Mouse (Mus musculus): ENCODE results near the gene Hspb7. TPM values are rescaled to one million over a fixed set of nuclear protein-coding genes. Genes with fewer than 3 reads are reported as not detected.

Gene Hspb7
- polyA plus RNA-seq, 1 experiment from 2014 or later: 0.45 TPM

- H3K4me2 ChIP-seq (ENCODE audit: low read depth, low read length): no peak overlapping the region
- no peaks in the 10 kb centered on the region; the same call in 1 of the 2 replicates for H3K36me3 ChIP-seq (replicated peaks; ENCODE audit: control insufficient read depth, insufficient read depth, low read depth, low read length)
Measured at GRCm38 (mm10) chr4:141456193-141456938, 35.8 kb downstream of the Hspb7 start.

GRCm38 (mm10) chr4:141458236-141458635, 37.7 kb downstream of the Hspb7 start:
- H3K9ac ChIP-seq (replicated peaks; ENCODE audit: low read length): peak overlapping the region; percentile 3
- H3K4me1 ChIP-seq (ENCODE audit: control insufficient read depth, insufficient read depth, low read length): peaks cover 3% of the 10 kb centered on the region
- no peak overlapping the region for H3K4me3 ChIP-seq (ENCODE audit: low read depth, low read length)
- DNase-seq (ENCODE audit: low spot score) (peak; percentile 54), ATAC-seq (replicated peaks; ENCODE audit: insufficient number of reproducible peaks, low FRiP score, low TSS enrichment, low read depth) (peak; percentile 70)
- H3K9me3 ChIP-seq (replicated peaks; ENCODE audit: control insufficient read depth, low read length): no peaks in the 10 kb centered on the region
- peak overlapping the region; percentile 44; the same call in 1 of the 2 replicates for H3K27ac ChIP-seq (replicated peaks; ENCODE audit: low read depth, low read length)
- no peaks in the 10 kb centered on the region; the same call in none of the 2 replicates for H3K36me3 ChIP-seq (replicated peaks; ENCODE audit: control insufficient read depth, insufficient read depth, low read depth, low read length)
- H3K4me2 ChIP-seq (ENCODE audit: low read depth, low read length): no peak overlapping the region
- no peaks in the 10 kb centered on the region for H3K27me3 ChIP-seq (ENCODE audit: control insufficient read depth, insufficient read depth, low read length)
- WGBS: 9% methylated on average over 7 of the region's 7 CpGs

More at GRCm38 (mm10) chr4:141456193-141456938, 35.8 kb downstream of the Hspb7 start:
- Histone ChIP-seq H3K4me3 (ENCODE audit: low read depth, low read length) (no peak overlapping the region), H3K9me3 (replicated peaks; ENCODE audit: control insufficient read depth, low read length) (no peaks in the 10 kb centered on the region), H3K27me3 (ENCODE audit: control insufficient read depth, insufficient read depth, low read length) (no peaks in the 10 kb centered on the region), H3K9ac (replicated peaks; ENCODE audit: low read length) (no peak overlapping the region), H3K4me1 (ENCODE audit: control insufficient read depth, insufficient read depth, low read length) (peaks cover 3% of the 10 kb centered on the region), H3K27ac (replicated peaks; ENCODE audit: low read depth, low read length) (no peak overlapping the region)
- no peak for DNase-seq (ENCODE audit: low spot score)
- no peak for ATAC-seq (replicated peaks; ENCODE audit: insufficient number of reproducible peaks, low FRiP score, low TSS enrichment, low read depth)
- 93% methylated on average over 14 of the region's 14 CpGs for WGBS

- Histone ChIP-seq H3K4me3 (ENCODE audit: low read depth, low read length) (no peak overlapping the region), H3K27ac (replicated peaks; ENCODE audit: low read depth, low read length) (0 out of 2 replicates have a peak overlapping the region, but pooled peaks have one; percentile 7), H3K27me3 (ENCODE audit: control insufficient read depth, insufficient read depth, low read length) (no peaks in the 10 kb centered on the region), H3K4me1 (ENCODE audit: control insufficient read depth, insufficient read depth, low read length) (peaks cover 3% of the 10 kb centered on the region), H3K9me3 (replicated peaks; ENCODE audit: control insufficient read depth, low read length) (no peaks in the 10 kb centered on the region), H3K9ac (replicated peaks; ENCODE audit: low read length) (peak overlapping the region; percentile 3; the same call in 1 of the 2 replicates), H3K36me3 (replicated peaks; ENCODE audit: control insufficient read depth, insufficient read depth, low read depth, low read length) (no peaks in the 10 kb centered on the region; the same call in none of the 2 replicates), H3K4me2 (ENCODE audit: low read depth, low read length) (no peak overlapping the region)
- ATAC-seq (replicated peaks; ENCODE audit: insufficient number of reproducible peaks, low FRiP score, low TSS enrichment, low read depth): no peak
- 72% methylated on average over 3 of the region's 3 CpGs for WGBS
- DNase-seq (ENCODE audit: low spot score): no peak
Measured at GRCm38 (mm10) chr4:141458888-141459287, 38.3 kb downstream of the Hspb7 start.

GRCm38 (mm10) chr4:141459766-141460165, 39.2 kb downstream of the Hspb7 start:
- Histone ChIP-seq H3K4me2 (ENCODE audit: low read depth, low read length) (no peak overlapping the region), H3K9ac (replicated peaks; ENCODE audit: low read length) (no peak overlapping the region), H3K36me3 (replicated peaks; ENCODE audit: control insufficient read depth, insufficient read depth, low read depth, low read length) (peaks cover 5% of the 10 kb centered on the region), H3K27me3 (ENCODE audit: control insufficient read depth, insufficient read depth, low read length) (no peaks in the 10 kb centered on the region), H3K4me1 (ENCODE audit: control insufficient read depth, insufficient read depth, low read length) (peaks cover 3% of the 10 kb centered on the region), H3K4me3 (ENCODE audit: low read depth, low read length) (no peak overlapping the region), H3K9me3 (replicated peaks; ENCODE audit: control insufficient read depth, low read length) (no peaks in the 10 kb centered on the region), H3K27ac (replicated peaks; ENCODE audit: low read depth, low read length) (no peak overlapping the region)
- DNase-seq (ENCODE audit: low spot score): no peak
- no peak for ATAC-seq (replicated peaks; ENCODE audit: insufficient number of reproducible peaks, low FRiP score, low TSS enrichment, low read depth)
- WGBS: 93% methylated on average over 9 of the region's 9 CpGs

- H3K4me1 ChIP-seq (ENCODE audit: control insufficient read depth, insufficient read depth, low read length): peaks cover 3% of the 10 kb centered on the region
- no peak overlapping the region for H3K27ac ChIP-seq (replicated peaks; ENCODE audit: low read depth, low read length)
- no peak overlapping the region for H3K4me2 ChIP-seq (ENCODE audit: low read depth, low read length)
- no peak for ATAC-seq (replicated peaks; ENCODE audit: insufficient number of reproducible peaks, low FRiP score, low TSS enrichment, low read depth)
- no peak for DNase-seq (ENCODE audit: low spot score)
- H3K9me3 ChIP-seq (replicated peaks; ENCODE audit: control insufficient read depth, low read length): no peaks in the 10 kb centered on the region
- no peak overlapping the region for H3K4me3 ChIP-seq (ENCODE audit: low read depth, low read length)
- H3K27me3 ChIP-seq (ENCODE audit: control insufficient read depth, insufficient read depth, low read length): no peaks in the 10 kb centered on the region
- WGBS: 89% methylated on average over 4 of the region's 4 CpGs
- no peak overlapping the region for H3K9ac ChIP-seq (replicated peaks; ENCODE audit: low read length)
- H3K36me3 ChIP-seq (replicated peaks; ENCODE audit: control insufficient read depth, insufficient read depth, low read depth, low read length): peaks cover 8% of the 10 kb centered on the region
Measured at GRCm38 (mm10) chr4:141460481-141460880, 39.9 kb downstream of the Hspb7 start.

GRCm38 (mm10) chr4:141461088-141461487, 40.5 kb downstream of the Hspb7 start:
- Histone ChIP-seq H3K9me3 (replicated peaks; ENCODE audit: control insufficient read depth, low read length) (no peaks in the 10 kb centered on the region), H3K4me1 (ENCODE audit: control insufficient read depth, insufficient read depth, low read length) (peaks cover 3% of the 10 kb centered on the region), H3K27ac (replicated peaks; ENCODE audit: low read depth, low read length) (no peak overlapping the region), H3K4me2 (ENCODE audit: low read depth, low read length) (no peak overlapping the region), H3K4me3 (ENCODE audit: low read depth, low read length) (no peak overlapping the region), H3K27me3 (ENCODE audit: control insufficient read depth, insufficient read depth, low read length) (no peaks in the 10 kb centered on the region), H3K36me3 (replicated peaks; ENCODE audit: control insufficient read depth, insufficient read depth, low read depth, low read length) (peaks cover 8% of the 10 kb centered on the region), H3K9ac (replicated peaks; ENCODE audit: low read length) (no peak overlapping the region)
- ATAC-seq (replicated peaks; ENCODE audit: insufficient number of reproducible peaks, low FRiP score, low TSS enrichment, low read depth) (0 out of 2 replicates have a peak, but pooled peaks have one; percentile 15), DNase-seq (ENCODE audit: low spot score) (no peak)
- WGBS: 82% methylated on average over 12 of the region's 12 CpGs

- Histone ChIP-seq H3K4me3 (ENCODE audit: low read depth, low read length) (no peak overlapping the region), H3K27me3 (ENCODE audit: control insufficient read depth, insufficient read depth, low read length) (no peaks in the 10 kb centered on the region), H3K9me3 (replicated peaks; ENCODE audit: control insufficient read depth, low read length) (no peaks in the 10 kb centered on the region), H3K27ac (replicated peaks; ENCODE audit: low read depth, low read length) (no peak overlapping the region), H3K36me3 (replicated peaks; ENCODE audit: control insufficient read depth, insufficient read depth, low read depth, low read length) (peaks cover 8% of the 10 kb centered on the region), H3K4me1 (ENCODE audit: control insufficient read depth, insufficient read depth, low read length) (peaks cover 3% of the 10 kb centered on the region), H3K9ac (replicated peaks; ENCODE audit: low read length) (no peak overlapping the region), H3K4me2 (ENCODE audit: low read depth, low read length) (no peak overlapping the region)
- WGBS: 92% methylated on average over 12 of the region's 12 CpGs
- no peak for DNase-seq (ENCODE audit: low spot score)
- no peak for ATAC-seq (replicated peaks; ENCODE audit: insufficient number of reproducible peaks, low FRiP score, low TSS enrichment, low read depth)
Measured at GRCm38 (mm10) chr4:141461576-141461975, 41.0 kb downstream of the Hspb7 start.

- peaks cover under 1% of the 10 kb centered on the region for H3K4me1 ChIP-seq (ENCODE audit: control insufficient read depth, insufficient read depth, low read length)
- no peaks in the 10 kb centered on the region for H3K9me3 ChIP-seq (replicated peaks; ENCODE audit: control insufficient read depth, low read length)
- DNase-seq (ENCODE audit: low spot score) (no peak), ATAC-seq (replicated peaks; ENCODE audit: insufficient number of reproducible peaks, low FRiP score, low TSS enrichment, low read depth) (no peak)
- H3K36me3 ChIP-seq (replicated peaks; ENCODE audit: control insufficient read depth, insufficient read depth, low read depth, low read length): peaks cover 13% of the 10 kb centered on the region
- H3K9ac ChIP-seq (replicated peaks; ENCODE audit: low read length): no peak overlapping the region
- H3K4me3 ChIP-seq (ENCODE audit: low read depth, low read length): no peak overlapping the region
- no peak overlapping the region for H3K27ac ChIP-seq (replicated peaks; ENCODE audit: low read depth, low read length)
- WGBS: 79% methylated on average over 14 of the region's 14 CpGs
- H3K27me3 ChIP-seq (ENCODE audit: control insufficient read depth, insufficient read depth, low read length): no peaks in the 10 kb centered on the region
- no peak overlapping the region for H3K4me2 ChIP-seq (ENCODE audit: low read depth, low read length)
Measured at GRCm38 (mm10) chr4:141463472-141463871, 42.9 kb downstream of the Hspb7 start.

Data from embryonic facial prominence, embryonic 11.5 days (tissue).